8 mouse cellular contexts compared by ENCODE assay signal in the genomic region with DNA sequence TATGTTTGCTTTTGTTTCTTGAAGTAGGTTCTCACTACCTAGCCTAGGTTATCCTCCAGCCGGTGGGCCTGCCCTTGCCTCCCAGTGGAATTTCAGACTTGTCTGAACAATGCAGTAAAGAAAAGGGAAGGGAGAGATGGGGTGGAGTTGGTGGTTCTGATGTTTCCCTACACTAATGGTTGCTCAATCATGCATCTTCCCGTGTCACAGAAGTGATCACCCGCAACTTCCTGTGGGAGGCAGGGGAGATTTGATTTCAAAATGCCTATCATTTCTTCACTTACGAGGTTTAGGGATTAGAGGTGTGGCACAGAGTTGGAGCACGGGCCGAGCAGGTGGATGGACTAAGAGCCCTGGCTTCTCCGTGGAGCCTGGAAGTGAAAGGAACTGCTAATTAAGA. TPM values are rescaled to one million over a fixed set of nuclear protein-coding genes. Genes with fewer than 3 reads are reported as not detected.
A peak's percentile ranks its signal among the peaks of the same experiment; 100 is the strongest.
DNase-seq lines count a peak whose midpoint lies in the region; ATAC-seq and TF ChIP-seq lines count a peak whose summit lies in the region.

No protein-coding gene starts in this region.

- H3K4me1 ChIP-seq in lung, adult 2 months (ENCODE audit: control insufficient read depth, insufficient read depth, low read length), result peaks cover 13% of the 10 kb centered on the region
- peaks cover 22% of the 10 kb centered on the region for H3K4me1 ChIP-seq in embryonic facial prominence, embryonic 12.5 days
- H3K4me1 ChIP-seq in hindbrain, embryonic 12.5 days, result peaks cover 21% of the 10 kb centered on the region

- H3K4me3 ChIP-seq in lung, adult 2 months (replicated peaks; ENCODE audit: extremely low read depth, low read depth, low read length), result no peak overlapping the region
- H3K4me3 ChIP-seq in embryonic facial prominence, embryonic 12.5 days, result peak overlapping the region; percentile 68; the same call in 1 of the 2 replicates
- peak overlapping the region; percentile 68; the same call in 1 of the 2 replicates for H3K4me3 ChIP-seq in hindbrain, embryonic 12.5 days
- H3K4me3 ChIP-seq in macrophage (ENCODE audit: inconsistent target), result peak overlapping the region; percentile 9; the same call in 1 of the 2 replicates

- no peak for ATAC-seq in embryonic facial prominence, embryonic 12.5 days (ENCODE audit: insufficient number of reproducible peaks, insufficient read depth, low FRiP score, low TSS enrichment)
- 0 out of 2 replicates have a peak, but pooled peaks have one; percentile 3 for ATAC-seq in hindbrain, embryonic 12.5 days (ENCODE audit: low FRiP score)

- H3K4me2 ChIP-seq in embryonic facial prominence, embryonic 12.5 days (replicated peaks), result peak overlapping the region; percentile 76
- H3K4me2 ChIP-seq in hindbrain, embryonic 12.5 days (replicated peaks), result peak overlapping the region; percentile 68

- no peak overlapping the region for H3K9ac ChIP-seq in embryonic facial prominence, embryonic 12.5 days
- no peak overlapping the region for H3K9ac ChIP-seq in hindbrain, embryonic 12.5 days

- DNase-seq in lung, adult 18-20 months, result peak; percentile 20 to 51
- DNase-seq in lung, adult 2 months, result no peak
- DNase-seq in ovary, postnatal 14 days (ENCODE audit: low spot score), result no peak
- DNase-seq in frontal cortex, postnatal 10 days (ENCODE audit: low spot score in 2 of 2), result no peak
- DNase-seq in kidney, postnatal 25 days, result no peak

- H3K27ac ChIP-seq in embryonic facial prominence, embryonic 12.5 days, result no peak overlapping the region
- no peak overlapping the region for H3K27ac ChIP-seq in hindbrain, embryonic 12.5 days
- H3K27ac ChIP-seq in macrophage, result peak overlapping the region; percentile 78

- TF ChIP-seq POLR2A in lung, adult 2 months (IDR thresholded peaks at IDR 0.05; ENCODE audit: borderline replicate concordance, extremely low read depth, low read depth, low read length), result no peak

- no peaks in the 10 kb centered on the region for H3K9me3 ChIP-seq in embryonic facial prominence, embryonic 12.5 days
- H3K9me3 ChIP-seq in hindbrain, embryonic 12.5 days (replicated peaks), result no peaks in the 10 kb centered on the region

- H3K36me3 ChIP-seq in embryonic facial prominence, embryonic 12.5 days, result peaks cover 10% of the 10 kb centered on the region
- peaks cover 7% of the 10 kb centered on the region; the same call in 1 of the 2 replicates for H3K36me3 ChIP-seq in hindbrain, embryonic 12.5 days
- H3K36me3 ChIP-seq in macrophage (ENCODE audit: inconsistent target), result peaks cover 13% of the 10 kb centered on the region

- no peaks in the 10 kb centered on the region for H3K27me3 ChIP-seq in embryonic facial prominence, embryonic 12.5 days
- 0 out of 2 replicates have a peak, but pooled peaks cover 3% of the 10 kb centered on the region for H3K27me3 ChIP-seq in hindbrain, embryonic 12.5 days

- TF ChIP-seq CTCF in lung, adult 2 months (IDR thresholded peaks at IDR 0.05; ENCODE audit: insufficient read depth, low read length), result no peak

- WGBS in lung, adult 2 months, result 39% methylated on average over 7 of the region's 7 CpGs
- WGBS in embryonic facial prominence, embryonic 12.5 days, result 45% methylated on average over 7 of the region's 7 CpGs
- WGBS in hindbrain, embryonic 12.5 days, result 52% methylated on average over 7 of the region's 7 CpGs
- WGBS in macrophage (ENCODE audit: missing documents), result 8% methylated on average over 7 of the region's 7 CpGs

- H3K79me2 ChIP-seq in macrophage (ENCODE audit: inconsistent target), result peaks cover 39% of the 10 kb centered on the region

RNA-seq across cellular contexts. Expression of gene Degs1, which starts 0.6 kb away (rescaled TPM):
- 67.2 and 114 TPM in 2 replicates for polyA plus RNA-seq in lung, adult 2 months (2012; rRNA removed)
- polyA plus RNA-seq in embryonic facial prominence, embryonic 12.5 days (2016; fragmentation: Nextera tagmentation; extraction: Ambion mirVana), result 83.9 and 87.7 TPM in 2 replicates
- 70.2 and 70.6 TPM in 2 replicates for polyA plus RNA-seq in hindbrain, embryonic 12.5 days (2016; fragmentation: Nextera tagmentation; extraction: Ambion mirVana)
- total RNA-seq in macrophage (2018; cell fraction: chromatin; rRNA removed), result 100 to 1,000 TPM in 1 of 26 experiments, 10 to 100 TPM in 25; 20.8 to 128 (median 36.3) TPM
- 100 to 1,000 TPM; 135 to 345 (median 228) TPM for total RNA-seq in macrophage (2018; cell fraction: cytosol; rRNA removed)
- 100 to 1,000 TPM in 24 of 26 experiments, 10 to 100 TPM in 2; 59.6 to 310 (median 154) TPM for total RNA-seq in macrophage (2018; cell fraction: nucleus; rRNA removed)
- 270 to 543 TPM (median 310 TPM) in 3 replicates for polyA plus RNA-seq in macrophage (2018)

RNA-seq across cellular contexts. Expression of gene Fbxo28, which starts 58.2 kb away (rescaled TPM):
- 9.0 and 11.2 TPM in 2 replicates for polyA plus RNA-seq in lung, adult 2 months (2012; rRNA removed)
- polyA plus RNA-seq in embryonic facial prominence, embryonic 12.5 days (2016; fragmentation: Nextera tagmentation; extraction: Ambion mirVana), result 26.1 and 26.6 TPM in 2 replicates
- polyA plus RNA-seq in hindbrain, embryonic 12.5 days (2016; fragmentation: Nextera tagmentation; extraction: Ambion mirVana), result 35.9 and 36.5 TPM in 2 replicates
- 10 to 100 TPM in 25 of 26 experiments, 1 to 10 TPM in 1; 9.9 to 33.9 (median 19.7) TPM for total RNA-seq in macrophage (2018; cell fraction: chromatin; rRNA removed)
- 10 to 100 TPM; 14.9 to 24.8 (median 20.3) TPM for total RNA-seq in macrophage (2018; cell fraction: cytosol; rRNA removed)
- total RNA-seq in macrophage (2018; cell fraction: nucleus; rRNA removed), result 10 to 100 TPM; 14.7 to 37.6 (median 22.4) TPM
- 14.6 to 15.9 TPM (median 15.1 TPM) in 3 replicates for polyA plus RNA-seq in macrophage (2018)

Comparison
In these comparisons a context has a peak if more than half of its experiments do, and no peak if none do; other contexts are left out.
1. DNase-seq: peak in lung, adult 18-20 months (2 of 2); none in lung, adult 2 months (single experiment), ovary, postnatal 14 days (single experiment), frontal cortex, postnatal 10 days (0 of 2) and kidney, postnatal 25 days (0 of 2).